Mouse (Mus musculus): ENCODE measurements around the gene Pitpnm1. TPM values are rescaled to one million over a fixed set of nuclear protein-coding genes. Genes with fewer than 3 reads are reported as not detected.
A peak's percentile ranks its signal among the peaks of the same experiment; 100 is the strongest.
"Not testable (repeated sequence)": the region's sequence is repeated elsewhere in the genome, so short reads cannot be mapped to it uniquely, and the experiment has no call there.

The Pitpnm1 gene
- polyA plus RNA-seq, 1 experiment: not detected

DNA sequence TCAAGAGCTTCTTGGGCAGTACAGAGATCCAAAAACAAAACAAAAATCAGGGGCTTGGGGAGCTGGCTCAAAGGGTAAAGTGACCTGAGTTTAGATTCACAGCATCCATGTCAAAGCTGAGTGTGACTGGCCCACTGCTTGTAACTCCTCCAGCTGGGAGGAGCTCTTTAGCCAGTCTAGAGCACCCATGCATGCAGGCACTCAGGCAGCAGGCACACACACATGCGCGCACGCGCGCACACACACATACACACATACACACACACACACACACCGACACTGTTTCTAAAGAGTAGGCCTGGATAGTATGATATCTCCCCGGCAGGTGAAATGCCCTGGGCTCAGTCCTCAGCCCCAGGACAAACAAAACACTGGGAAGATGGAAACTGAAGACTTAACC, 17.2 kb downstream of the Pitpnm1 start:
- H3K4me3 ChIP-seq (ENCODE audit: insufficient read depth, low read depth, low read length): no peak overlapping the region
- WGBS: 88% methylated on average over 7 of the region's 7 CpGs

DNA sequence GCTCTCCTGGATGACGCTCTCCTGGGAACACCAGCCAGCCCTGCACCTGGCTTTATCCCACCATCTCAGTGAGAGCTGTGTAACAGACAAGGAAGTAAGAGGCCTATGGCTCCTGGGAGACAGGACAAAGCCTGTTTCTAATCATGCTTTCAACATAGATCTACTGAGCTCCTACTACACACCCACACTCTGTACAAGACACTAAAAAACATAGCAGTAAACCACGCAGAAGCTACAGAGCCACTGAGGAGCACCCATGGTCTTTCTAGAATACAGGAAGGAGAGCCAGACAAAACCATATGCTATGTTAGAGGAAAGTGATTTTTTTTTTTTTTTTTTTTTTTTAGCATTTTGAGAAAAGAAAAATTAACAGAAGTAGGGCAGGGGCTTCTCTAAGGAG, 18.6 kb downstream of the Pitpnm1 start:
- no peak for TF ChIP-seq POLR2A (IDR thresholded peaks at IDR 0.05; ENCODE audit: insufficient read depth, low read depth, low read length)
- no peak for TF ChIP-seq CTCF (IDR thresholded peaks at IDR 0.05; ENCODE audit: insufficient read depth, low read depth, low read length)
- Histone ChIP-seq H3K27ac (ENCODE audit: insufficient read depth, low read depth, low read length) (no peak overlapping the region), H3K4me1 (ENCODE audit: control insufficient read depth, insufficient read depth, low read length) (peaks cover 9% of the 10 kb centered on the region), H3K4me3 (ENCODE audit: insufficient read depth, low read depth, low read length) (no peak overlapping the region)
- 89% methylated on average over 2 of the region's 2 CpGs for WGBS

More for the DNA sequence above, 17.2 kb downstream of the Pitpnm1 start:
- Histone ChIP-seq H3K27ac (ENCODE audit: insufficient read depth, low read depth, low read length) (no peak overlapping the region), H3K4me1 (ENCODE audit: control insufficient read depth, insufficient read depth, low read length) (peaks cover 19% of the 10 kb centered on the region)
- TF ChIP-seq POLR2A (IDR thresholded peaks at IDR 0.05; ENCODE audit: insufficient read depth, low read depth, low read length) (no peak), CTCF (IDR thresholded peaks at IDR 0.05; ENCODE audit: insufficient read depth, low read depth, low read length) (no peak)

DNA sequence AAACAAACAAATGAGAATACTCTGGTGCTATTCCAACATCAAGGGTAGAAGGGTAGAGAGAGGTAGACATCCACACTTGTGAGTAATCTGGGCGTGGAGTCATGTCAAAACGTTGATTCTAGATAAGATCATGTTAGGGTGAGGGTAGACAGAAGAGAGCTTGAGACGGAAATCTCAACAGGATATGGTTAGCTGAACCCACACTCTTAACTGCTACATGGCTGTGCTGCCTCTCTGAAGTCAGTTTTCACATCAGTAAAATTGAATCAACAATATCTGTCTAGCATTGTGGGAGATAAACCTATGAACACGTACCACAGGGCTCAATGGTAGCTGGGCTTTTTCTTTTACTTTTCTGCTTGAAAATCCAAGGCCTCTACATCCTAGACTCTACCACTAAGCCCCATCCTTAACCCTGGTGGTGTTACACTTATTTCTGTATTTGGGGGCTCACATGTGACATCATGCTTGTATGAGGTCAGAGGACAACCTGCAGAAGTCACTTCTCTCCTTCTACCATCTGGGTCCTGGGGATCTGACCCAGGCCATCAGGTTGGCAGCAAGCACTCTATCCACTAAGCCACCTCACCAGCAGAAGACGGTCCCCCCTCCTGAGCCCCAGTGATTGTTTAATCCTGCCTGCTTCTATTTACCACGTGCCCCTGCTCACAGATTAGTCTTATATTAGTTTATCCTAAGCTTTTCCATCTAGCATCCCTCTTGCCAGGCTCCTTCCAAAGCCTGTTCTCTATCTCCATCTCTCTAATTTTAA, 20.1 kb downstream of the Pitpnm1 start:
- 94% methylated on average over 6 of the region's 6 CpGs for WGBS
- TF ChIP-seq CTCF (IDR thresholded peaks at IDR 0.05; ENCODE audit: insufficient read depth, low read depth, low read length): no peak
- TF ChIP-seq POLR2A (IDR thresholded peaks at IDR 0.05; ENCODE audit: insufficient read depth, low read depth, low read length): no peak
- Histone ChIP-seq H3K4me3 (ENCODE audit: insufficient read depth, low read depth, low read length) (no peak overlapping the region), H3K27ac (ENCODE audit: insufficient read depth, low read depth, low read length) (no peak overlapping the region), H3K4me1 (ENCODE audit: control insufficient read depth, insufficient read depth, low read length) (0 out of 2 replicates have a peak, but pooled peaks cover 3% of the 10 kb centered on the region)

DNA sequence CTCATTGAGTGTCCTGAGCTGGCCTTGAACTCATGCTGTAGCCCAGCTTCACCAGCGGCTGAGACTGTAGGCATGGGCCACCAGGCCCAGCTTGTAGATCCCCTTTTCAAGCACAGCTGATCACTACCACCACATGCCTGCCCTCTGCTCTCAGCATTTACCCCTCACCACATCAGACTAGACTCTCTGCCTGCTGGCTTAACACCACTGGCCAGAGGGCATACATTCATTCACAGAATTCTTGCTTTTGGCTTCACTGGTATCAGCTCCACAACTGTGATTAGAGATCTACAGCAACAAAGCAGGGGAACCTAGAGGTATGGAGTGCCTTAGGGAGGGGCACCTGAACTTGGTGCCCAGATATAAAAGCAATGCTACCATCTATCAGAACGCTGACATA, 20.7 kb downstream of the Pitpnm1 start:
- 0 out of 2 replicates have a peak, but pooled peaks cover 5% of the 10 kb centered on the region for H3K4me1 ChIP-seq (ENCODE audit: control insufficient read depth, insufficient read depth, low read length)
- WGBS: 88% methylated on average over 2 of the region's 2 CpGs
- H3K4me3 ChIP-seq (ENCODE audit: insufficient read depth, low read depth, low read length): no peak overlapping the region
- H3K27ac ChIP-seq (ENCODE audit: insufficient read depth, low read depth, low read length): no peak overlapping the region
- no peak for TF ChIP-seq POLR2A (IDR thresholded peaks at IDR 0.05; ENCODE audit: insufficient read depth, low read depth, low read length)
- TF ChIP-seq CTCF (IDR thresholded peaks at IDR 0.05; ENCODE audit: insufficient read depth, low read depth, low read length): no peak

DNA sequence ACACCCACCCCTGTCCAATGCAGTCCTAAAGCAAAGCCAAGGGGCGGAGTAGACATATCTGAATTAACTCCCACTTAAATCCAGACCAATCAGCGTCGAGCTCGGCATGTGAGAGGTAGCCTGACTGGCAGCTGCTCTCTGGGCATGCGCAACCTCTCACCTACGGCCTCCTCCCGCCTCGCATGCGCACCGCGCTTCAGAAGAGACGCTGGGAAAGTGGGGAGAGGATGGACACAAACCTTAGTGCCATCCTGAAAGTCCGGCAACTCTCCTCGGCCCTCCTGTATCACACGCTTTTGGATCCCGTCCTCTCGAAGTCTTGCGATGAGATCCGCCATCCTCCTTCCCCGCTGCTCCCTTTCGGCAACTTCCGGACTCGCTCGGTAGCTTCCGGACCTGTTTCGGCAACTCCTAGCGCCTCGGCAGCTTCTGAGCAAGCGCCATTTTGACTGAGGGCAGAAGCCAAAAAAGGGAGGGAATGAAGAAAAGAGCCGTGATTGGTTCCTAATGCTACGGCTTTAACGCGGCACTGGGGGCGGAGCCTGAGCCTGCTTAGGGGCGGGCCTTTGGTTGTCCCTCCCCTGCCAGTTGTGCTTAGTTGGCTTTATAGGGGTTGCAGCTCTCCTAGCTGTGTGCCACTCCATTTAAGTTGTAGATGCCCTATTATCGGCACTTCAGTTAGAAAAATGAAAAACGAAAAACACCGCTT, 21.5 kb downstream of the Pitpnm1 start:
- 2% methylated on average over 38 of the region's 38 CpGs for WGBS
- 0 out of 2 replicates have a peak, but pooled peaks cover 5% of the 10 kb centered on the region for H3K4me1 ChIP-seq (ENCODE audit: control insufficient read depth, insufficient read depth, low read length)
- peak overlapping the region; percentile 93 for H3K27ac ChIP-seq (ENCODE audit: insufficient read depth, low read depth, low read length)
- TF ChIP-seq CTCF (IDR thresholded peaks at IDR 0.05; ENCODE audit: insufficient read depth, low read depth, low read length) (no peak), POLR2A (IDR thresholded peaks at IDR 0.05; ENCODE audit: insufficient read depth, low read depth, low read length) (peak; percentile 68; the same call in 1 of the 2 replicates)
- H3K4me3 ChIP-seq (ENCODE audit: insufficient read depth, low read depth, low read length): peak overlapping the region; percentile 77

DNA sequence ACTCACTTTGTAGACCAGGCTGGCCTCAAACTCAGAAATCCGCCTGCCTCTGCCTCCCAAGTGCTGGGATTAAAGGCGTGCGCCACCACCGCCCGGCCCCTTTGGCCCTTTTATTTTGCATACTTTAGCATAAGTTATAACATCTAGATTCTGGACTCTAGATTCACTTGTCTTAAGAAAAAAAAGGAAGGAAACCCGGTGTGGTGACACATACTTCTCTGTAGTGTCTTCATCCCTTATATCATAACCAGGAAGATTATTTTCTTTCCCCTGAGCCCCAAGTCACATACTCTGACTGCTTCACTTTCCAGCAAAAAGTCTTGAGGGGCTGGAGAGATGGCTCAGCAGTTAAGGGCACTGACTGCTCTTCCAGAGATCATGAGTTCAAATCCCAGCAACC, 22.1 kb downstream of the Pitpnm1 start:
- H3K4me1 ChIP-seq (ENCODE audit: control insufficient read depth, insufficient read depth, low read length); H3K4me3 ChIP-seq (ENCODE audit: insufficient read depth, low read depth, low read length); H3K27ac ChIP-seq (ENCODE audit: insufficient read depth, low read depth, low read length): not testable (repeated sequence)
- WGBS: 56% methylated on average over 6 of the region's 6 CpGs

DNA sequence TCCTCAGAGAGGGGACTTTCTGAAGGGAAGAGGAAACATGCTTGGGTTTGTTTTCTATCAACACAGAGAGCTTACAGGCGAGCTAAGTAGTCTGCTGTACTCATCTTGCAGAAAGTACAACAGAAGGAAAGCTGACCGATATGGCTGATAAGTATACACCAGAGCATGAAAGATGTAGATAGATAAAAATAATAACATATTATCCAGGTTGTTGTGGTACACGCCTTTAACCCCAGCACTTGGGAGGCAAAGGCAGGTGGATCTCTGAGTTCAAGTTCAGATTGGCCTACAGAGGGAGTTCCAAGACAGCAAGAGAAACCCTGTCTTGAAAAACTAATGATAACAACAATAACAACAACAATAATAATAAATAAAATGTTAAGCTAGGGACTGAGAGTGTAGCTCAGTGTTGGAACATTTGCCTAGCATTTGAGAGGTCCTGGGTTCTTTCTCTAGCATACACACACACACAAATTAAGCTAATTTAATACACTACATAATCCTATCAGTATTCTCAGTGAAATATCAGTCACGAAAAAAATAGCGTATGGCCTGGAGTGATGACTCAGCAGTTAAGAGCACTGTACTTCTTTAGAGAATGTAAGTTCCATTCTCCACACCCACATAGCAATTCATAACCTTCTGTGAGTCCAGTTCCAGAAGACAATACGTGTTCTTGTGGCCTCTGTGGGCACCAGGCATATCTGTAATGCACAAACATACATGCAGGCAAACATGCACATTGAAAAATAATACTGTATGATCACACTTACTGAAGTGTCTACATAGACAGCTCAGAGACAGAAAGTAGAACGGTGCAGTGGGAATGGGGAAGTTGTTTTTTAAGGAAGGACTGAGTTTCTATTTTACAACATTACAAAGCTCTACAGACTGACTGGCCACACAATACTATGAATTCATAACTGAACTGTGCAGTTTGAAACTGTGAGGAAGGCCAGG, 22.9 kb downstream of the Pitpnm1 start:
- WGBS: 85% methylated on average over 7 of the region's 7 CpGs
- H3K4me3 ChIP-seq (ENCODE audit: insufficient read depth, low read depth, low read length): no peak overlapping the region
- H3K4me1 ChIP-seq (ENCODE audit: control insufficient read depth, insufficient read depth, low read length): peaks cover 15% of the 10 kb centered on the region
- no peak for TF ChIP-seq CTCF (IDR thresholded peaks at IDR 0.05; ENCODE audit: insufficient read depth, low read depth, low read length)
- TF ChIP-seq POLR2A (IDR thresholded peaks at IDR 0.05; ENCODE audit: insufficient read depth, low read depth, low read length): no peak
- no peak overlapping the region for H3K27ac ChIP-seq (ENCODE audit: insufficient read depth, low read depth, low read length)

DNA sequence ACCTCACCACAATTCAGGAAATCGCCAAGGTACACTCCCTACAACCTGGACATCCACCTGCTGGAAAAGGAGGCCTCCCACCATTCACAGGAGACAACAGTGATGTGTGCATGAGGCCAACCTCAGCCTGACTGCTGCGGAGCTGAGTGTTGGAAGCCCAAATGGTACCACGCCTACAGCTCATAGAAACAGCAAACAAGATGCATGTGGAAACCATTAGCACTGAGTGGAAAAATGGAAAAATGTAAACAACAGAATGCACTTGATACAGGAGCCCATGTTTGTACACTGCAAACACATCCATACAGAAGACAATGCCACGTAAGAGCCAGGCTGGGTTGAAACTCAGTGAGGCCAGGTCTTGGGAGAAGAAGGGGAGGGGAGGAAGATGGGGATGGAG, 24.6 kb downstream of the Pitpnm1 start:
- WGBS: 80% methylated on average over 4 of the region's 4 CpGs
- Histone ChIP-seq H3K4me1 (ENCODE audit: control insufficient read depth, insufficient read depth, low read length) (peaks cover 15% of the 10 kb centered on the region), H3K27ac (ENCODE audit: insufficient read depth, low read depth, low read length) (no peak overlapping the region), H3K4me3 (ENCODE audit: insufficient read depth, low read depth, low read length) (no peak overlapping the region)
- TF ChIP-seq CTCF (IDR thresholded peaks at IDR 0.05; ENCODE audit: insufficient read depth, low read depth, low read length) (no peak), POLR2A (IDR thresholded peaks at IDR 0.05; ENCODE audit: insufficient read depth, low read depth, low read length) (no peak)

DNA sequence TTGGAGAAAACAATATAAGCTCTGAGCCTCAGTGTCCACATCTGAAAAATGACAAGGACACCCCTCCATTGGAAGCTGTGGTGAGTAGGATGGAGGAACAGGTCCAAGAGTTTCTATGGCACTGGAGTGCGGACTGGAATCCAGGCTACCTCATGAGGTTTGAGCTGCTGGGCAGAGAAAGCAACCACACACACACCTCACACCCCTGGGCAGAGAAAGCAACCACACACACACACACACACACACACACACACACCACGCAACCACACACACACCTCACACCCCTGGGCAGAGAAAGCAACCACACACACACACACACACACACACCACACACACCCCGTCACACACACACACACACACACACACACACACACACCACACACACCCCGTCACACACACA, 25.5 kb downstream of the Pitpnm1 start:
- peak overlapping the region; percentile 68 for H3K27ac ChIP-seq (ENCODE audit: insufficient read depth, low read depth, low read length)
- H3K4me1 ChIP-seq (ENCODE audit: control insufficient read depth, insufficient read depth, low read length): peaks cover 15% of the 10 kb centered on the region
- WGBS: 2% methylated on average over 4 of the region's 4 CpGs
- H3K4me3 ChIP-seq (ENCODE audit: insufficient read depth, low read depth, low read length): peak overlapping the region; percentile 42

Data from olfactory bulb, adult 2 months (tissue).